In genomic region chr8:107031577-107032090, GRCm38 (mm10) we compare ENCODE assay signal across 7 mouse cellular contexts. TPM values are rescaled to one million over a fixed set of nuclear protein-coding genes. Genes with fewer than 3 reads are reported as not detected.
DNase-seq lines count a peak whose midpoint lies in the region; ATAC-seq lines count a peak whose summit lies in the region.

No protein-coding gene starts in this region.

- no peaks in the 10 kb centered on the region for H3K9me3 ChIP-seq in hindbrain, embryonic 13.5 days

- peak overlapping the region; percentile 76 for H3K4me2 ChIP-seq in hindbrain, embryonic 13.5 days

- H3K27me3 ChIP-seq in hindbrain, embryonic 13.5 days, result 0 out of 2 replicates have a peak, but pooled peaks cover 2% of the 10 kb centered on the region

- 0 out of 2 replicates have a peak, but pooled peaks have one; percentile 53 for ATAC-seq in hindbrain, embryonic 13.5 days (ENCODE audit: low FRiP score)
- 0 out of 2 replicates have a peak, but pooled peaks have one; percentile 2 for ATAC-seq in megakaryocyte-erythroid progenitor cell, adult 5-6 weeks (replicated peaks; ENCODE audit: low FRiP score, low TSS enrichment, poor library complexity, severe bottlenecking)

- peaks cover 16% of the 10 kb centered on the region for H3K36me3 ChIP-seq in hindbrain, embryonic 13.5 days

- H3K4me1 ChIP-seq in hindbrain, embryonic 13.5 days (replicated peaks), result peaks cover 24% of the 10 kb centered on the region

- H3K9ac ChIP-seq in hindbrain, embryonic 13.5 days, result peak overlapping the region; percentile 98

- peak; percentile 31 to 48 for DNase-seq in right cerebral cortex, adult 2 months (ENCODE audit: low spot score in 2 of 2)
- no peak for DNase-seq in right cerebral cortex, postnatal 4 days
- peak; percentile 27 for DNase-seq in c-Kit-positive CD71-positive TER-119-negative erythroid progenitor cells, embryonic 14.5 days (ENCODE audit: low read depth)
- DNase-seq in testis, postnatal 14 days (ENCODE audit: low spot score), result no peak
- DNase-seq in right cerebral cortex, postnatal 10 days (ENCODE audit: low spot score in 2 of 2), result no peak

- peak overlapping the region; percentile 90 for H3K27ac ChIP-seq in hindbrain, embryonic 13.5 days

- under 1% methylated on average over 40 of the region's 40 CpGs for WGBS in hindbrain, embryonic 13.5 days

- peak overlapping the region; percentile 89 for H3K4me3 ChIP-seq in hindbrain, embryonic 13.5 days

RNA-seq across cellular contexts. Expression of gene Vps4a, which starts 0.6 kb away (rescaled TPM):
- 139 and 143 TPM in 2 replicates for polyA plus RNA-seq in hindbrain, embryonic 13.5 days (2015; fragmentation: Nextera tagmentation; extraction: Ambion mirVana)
- total RNA-seq in megakaryocyte-erythroid progenitor cell, adult 5-6 weeks (2014; fragmentation: Nextera tagmentation), result 36.0 and 36.8 TPM in 2 replicates
- total RNA-seq in megakaryocyte-erythroid progenitor cell, adult 5-6 weeks (2017), result 25.0 and 42.5 TPM in 2 replicates

RNA-seq across cellular contexts. Expression of gene Pdf, which starts 16.8 kb away (rescaled TPM):
- polyA plus RNA-seq in hindbrain, embryonic 13.5 days (2015; fragmentation: Nextera tagmentation; extraction: Ambion mirVana), result 36.8 and 38.5 TPM in 2 replicates
- 37.9 and 40.1 TPM in 2 replicates for total RNA-seq in megakaryocyte-erythroid progenitor cell, adult 5-6 weeks (2014; fragmentation: Nextera tagmentation)
- 40.3 and 62.4 TPM in 2 replicates for total RNA-seq in megakaryocyte-erythroid progenitor cell, adult 5-6 weeks (2017)

RNA-seq across cellular contexts. Expression of gene Cog8, which starts 24.9 kb away (rescaled TPM):
- polyA plus RNA-seq in hindbrain, embryonic 13.5 days (2015; fragmentation: Nextera tagmentation; extraction: Ambion mirVana), result 39.6 and 40.9 TPM in 2 replicates
- total RNA-seq in megakaryocyte-erythroid progenitor cell, adult 5-6 weeks (2014; fragmentation: Nextera tagmentation), result 19.8 and 30.3 TPM in 2 replicates
- total RNA-seq in megakaryocyte-erythroid progenitor cell, adult 5-6 weeks (2017), result 22.3 and 25.9 TPM in 2 replicates

RNA-seq across cellular contexts. Expression of gene Nip7, which starts 25.0 kb away (rescaled TPM):
- polyA plus RNA-seq in hindbrain, embryonic 13.5 days (2015; fragmentation: Nextera tagmentation; extraction: Ambion mirVana), result 73.7 and 77.6 TPM in 2 replicates
- total RNA-seq in megakaryocyte-erythroid progenitor cell, adult 5-6 weeks (2014; fragmentation: Nextera tagmentation), result 47.4 and 67.6 TPM in 2 replicates
- total RNA-seq in megakaryocyte-erythroid progenitor cell, adult 5-6 weeks (2017), result 34.6 and 51.7 TPM in 2 replicates

RNA-seq across cellular contexts. Expression of gene Tmed6, which starts 33.8 kb away (rescaled TPM):
- polyA plus RNA-seq in hindbrain, embryonic 13.5 days (2015; fragmentation: Nextera tagmentation; extraction: Ambion mirVana), result not detected in 2 replicates
- not detected in 2 replicates for total RNA-seq in megakaryocyte-erythroid progenitor cell, adult 5-6 weeks (2014; fragmentation: Nextera tagmentation)
- total RNA-seq in megakaryocyte-erythroid progenitor cell, adult 5-6 weeks (2017), result not detected in 2 replicates

Comparison
In these comparisons a context has a peak if more than half of its experiments do, and no peak if none do; other contexts are left out.
1. DNase-seq: peak in right cerebral cortex, adult 2 months (2 of 2) and c-Kit-positive CD71-positive TER-119-negative erythroid progenitor cells, embryonic 14.5 days (single experiment); none in right cerebral cortex, postnatal 4 days (single experiment), testis, postnatal 14 days (single experiment) and right cerebral cortex, postnatal 10 days (0 of 2).